Mouse (Mus musculus): ENCODE results near the gene Arhgef18.

- TF ChIP-seq CTCF (IDR thresholded peaks at IDR 0.05; ENCODE audit: control insufficient read depth, insufficient read depth, low read length) = no peak
- no peak for TF ChIP-seq POLR2A (IDR thresholded peaks at IDR 0.05; ENCODE audit: borderline replicate concordance, control insufficient read depth, low read depth, low read length)
These were observed 87.5 kb downstream of the Arhgef18 start for GRCm38 (mm10) chr8:3480221-3480785.
